Comparison of ENCODE assay signal across 7 mouse cellular contexts in genomic region chr1:95664321-95664825, GRCm38 (mm10). TPM values are rescaled to one million over a fixed set of nuclear protein-coding genes. Genes with fewer than 3 reads are reported as not detected.
DNase-seq lines count a peak whose midpoint lies in the region; ATAC-seq lines count a peak whose summit lies in the region.

No protein-coding gene starts in this region.

- WGBS in embryonic facial prominence, embryonic 10.5 days, result 23% methylated on average over 4 of the region's 4 CpGs
- 18% methylated on average over 4 of the region's 4 CpGs for WGBS in hindbrain, embryonic 14.5 days
- WGBS in midbrain, embryonic 13.5 days, result 19% methylated on average over 4 of the region's 4 CpGs

- peak overlapping the region; percentile 66 for H3K4me3 ChIP-seq in embryonic facial prominence, embryonic 10.5 days
- peak overlapping the region; percentile 61 for H3K4me3 ChIP-seq in hindbrain, embryonic 14.5 days (replicated peaks; ENCODE audit: low read length)
- peak overlapping the region; percentile 79 for H3K4me3 ChIP-seq in midbrain, embryonic 13.5 days (replicated peaks)

- H3K9me3 ChIP-seq in embryonic facial prominence, embryonic 10.5 days, result no peaks in the 10 kb centered on the region
- no peaks in the 10 kb centered on the region for H3K9me3 ChIP-seq in hindbrain, embryonic 14.5 days (ENCODE audit: control insufficient read depth, low read length)
- H3K9me3 ChIP-seq in midbrain, embryonic 13.5 days, result no peaks in the 10 kb centered on the region

- ATAC-seq in hindbrain, embryonic 14.5 days (ENCODE audit: low FRiP score), result peak; percentile 28; the same call in 1 of the 2 replicates
- peak; percentile 32; the same call in 1 of the 2 replicates for ATAC-seq in midbrain, embryonic 13.5 days
- ATAC-seq in cerebellum, adult (ENCODE audit: insufficient number of reproducible peaks, low FRiP score, low TSS enrichment), result no peak

- H3K4me1 ChIP-seq in embryonic facial prominence, embryonic 10.5 days, result peaks cover 23% of the 10 kb centered on the region
- peaks cover 19% of the 10 kb centered on the region for H3K4me1 ChIP-seq in hindbrain, embryonic 14.5 days (replicated peaks; ENCODE audit: control insufficient read depth, insufficient read depth, low read length)
- peaks cover 17% of the 10 kb centered on the region; the same call in 1 of the 2 replicates for H3K4me1 ChIP-seq in midbrain, embryonic 13.5 days (replicated peaks)

- H3K4me2 ChIP-seq in hindbrain, embryonic 14.5 days (replicated peaks), result peak overlapping the region; percentile 85
- peak overlapping the region; percentile 78 for H3K4me2 ChIP-seq in midbrain, embryonic 13.5 days (replicated peaks)

- H3K9ac ChIP-seq in hindbrain, embryonic 14.5 days, result peak overlapping the region; percentile 87
- peak overlapping the region; percentile 85 for H3K9ac ChIP-seq in midbrain, embryonic 13.5 days (replicated peaks)

- H3K27ac ChIP-seq in embryonic facial prominence, embryonic 10.5 days (replicated peaks), result no peak overlapping the region
- peak overlapping the region; percentile 87 for H3K27ac ChIP-seq in hindbrain, embryonic 14.5 days
- peak overlapping the region; percentile 84 for H3K27ac ChIP-seq in midbrain, embryonic 13.5 days

- peak; percentile 26 to 32 for DNase-seq in right cerebral cortex, postnatal 10 days (ENCODE audit: low spot score in 2 of 2)
- no peak for DNase-seq in right cerebral cortex, postnatal 36 days (ENCODE audit: low spot score in 2 of 2)
- peak; percentile 10 for DNase-seq in embryonic facial prominence, embryonic 10.5 days (ENCODE audit: low spot score)
- peak; percentile 44 for DNase-seq in hindbrain, embryonic 14.5 days (ENCODE audit: low spot score)
- DNase-seq in thymus, postnatal 36 days, result peak; percentile 29 to 33

- H3K36me3 ChIP-seq in embryonic facial prominence, embryonic 10.5 days (replicated peaks), result no peaks in the 10 kb centered on the region
- no peaks in the 10 kb centered on the region for H3K36me3 ChIP-seq in hindbrain, embryonic 14.5 days (replicated peaks; ENCODE audit: control insufficient read depth, insufficient read depth)
- no peaks in the 10 kb centered on the region for H3K36me3 ChIP-seq in midbrain, embryonic 13.5 days

- peaks cover 31% of the 10 kb centered on the region for H3K27me3 ChIP-seq in embryonic facial prominence, embryonic 10.5 days (replicated peaks; ENCODE audit: low read depth, poor library complexity, severe bottlenecking)
- no peaks in the 10 kb centered on the region for H3K27me3 ChIP-seq in hindbrain, embryonic 14.5 days (ENCODE audit: control insufficient read depth, insufficient read depth, low read length)
- H3K27me3 ChIP-seq in midbrain, embryonic 13.5 days, result no peaks in the 10 kb centered on the region

RNA-seq across cellular contexts. Expression of gene St8sia4, which starts 3.0 kb away (rescaled TPM):
- 6.4 and 7.2 TPM in 2 replicates for polyA plus RNA-seq in embryonic facial prominence, embryonic 10.5 days (2016; fragmentation: Nextera tagmentation; extraction: Ambion mirVana)
- 50.2 and 56.0 TPM in 2 replicates for polyA plus RNA-seq in hindbrain, embryonic 14.5 days (2014; fragmentation: Nextera tagmentation; extraction: Ambion mirVana)
- polyA plus RNA-seq in midbrain, embryonic 13.5 days (2015; fragmentation: Nextera tagmentation; extraction: Ambion mirVana), result 34.0 and 35.2 TPM in 2 replicates

Comparison
In these comparisons a context has a peak if more than half of its experiments do, and no peak if none do; other contexts are left out.
1. DNase-seq: peak in right cerebral cortex, postnatal 10 days (2 of 2), embryonic facial prominence, embryonic 10.5 days (single experiment), hindbrain, embryonic 14.5 days (single experiment) and thymus, postnatal 36 days (2 of 2); none in right cerebral cortex, postnatal 36 days (0 of 2).
2. Peak in every context shown above with its lines, with median percentiles within 50 percentile points of each other: H3K4me3 ChIP-seq.